Mouse (Mus musculus): ENCODE measurements around the gene Kif27. TPM values are rescaled to one million over a fixed set of nuclear protein-coding genes. Genes with fewer than 3 reads are reported as not detected.

The Kif27 gene
- polyA plus RNA-seq, 1 experiment from 2014 or later = 1.3 TPM

DNA sequence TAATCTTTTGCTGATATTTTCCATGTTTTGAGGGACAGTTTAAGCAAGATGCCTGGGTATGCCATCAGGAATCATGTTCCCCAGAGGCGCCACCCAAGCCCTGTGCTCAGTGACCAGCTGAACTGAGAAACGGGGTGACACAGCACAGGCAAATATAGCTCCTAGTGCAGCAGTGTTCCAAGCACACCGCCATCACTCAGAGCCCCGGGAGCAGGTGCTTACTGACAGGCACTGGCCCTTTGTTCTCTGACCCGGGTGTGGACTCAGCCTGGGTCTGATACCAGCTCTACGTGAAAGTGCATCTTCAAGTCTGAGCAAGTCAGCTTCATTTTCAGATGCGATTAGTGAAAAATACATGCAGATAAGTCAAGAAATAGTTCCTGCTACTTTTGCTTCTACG, 49.4 kb downstream of the Kif27 start:
- no peak for ATAC-seq
- no peak overlapping the region for H3K4me3 ChIP-seq (ENCODE audit: low read depth, low read length)
- no peaks in the 10 kb centered on the region for H3K27me3 ChIP-seq (replicated peaks; ENCODE audit: insufficient read depth, low read length)
- H3K4me2 ChIP-seq (replicated peaks; ENCODE audit: low read depth, low read length) = no peak overlapping the region
- no peak for DNase-seq (ENCODE audit: low spot score)
- WGBS = 65% methylated on average over 8 of the region's 8 CpGs
- H3K4me1 ChIP-seq (ENCODE audit: insufficient read depth, low read depth, low read length) = no peaks in the 10 kb centered on the region
- no peak overlapping the region for H3K27ac ChIP-seq (ENCODE audit: low read length)
- H3K36me3 ChIP-seq (ENCODE audit: insufficient read depth, low read length) = no peaks in the 10 kb centered on the region
- no peak overlapping the region for H3K9ac ChIP-seq (replicated peaks; ENCODE audit: low read depth)
- TF ChIP-seq CTCF (IDR thresholded peaks at IDR 0.05) (no peak), EP300 (IDR thresholded peaks at IDR 0.05) (no peak)
- H3K9me3 ChIP-seq (ENCODE audit: low read length) = no peaks in the 10 kb centered on the region

- DNase-seq (ENCODE audit: low spot score) (no peak), ATAC-seq (no peak)
- H3K4me2 ChIP-seq (replicated peaks; ENCODE audit: low read depth, low read length) = no peak overlapping the region
- H3K4me1 ChIP-seq (ENCODE audit: insufficient read depth, low read depth, low read length) = no peaks in the 10 kb centered on the region
- no peaks in the 10 kb centered on the region for H3K27me3 ChIP-seq (replicated peaks; ENCODE audit: insufficient read depth, low read length)
- H3K4me3 ChIP-seq (ENCODE audit: low read depth, low read length) = no peak overlapping the region
- no peak for TF ChIP-seq EP300 (IDR thresholded peaks at IDR 0.05)
- TF ChIP-seq CTCF (IDR thresholded peaks at IDR 0.05) = no peak
- H3K9ac ChIP-seq (replicated peaks; ENCODE audit: low read depth) = no peak overlapping the region
- no peaks in the 10 kb centered on the region for H3K36me3 ChIP-seq (ENCODE audit: insufficient read depth, low read length)
- H3K9me3 ChIP-seq (ENCODE audit: low read length) = no peaks in the 10 kb centered on the region
- no peak overlapping the region for H3K27ac ChIP-seq (ENCODE audit: low read length)
- 95% methylated on average over 5 of the region's 5 CpGs for WGBS
Observed at GRCm38 (mm10) chr13:58307453-58307852, 51.5 kb downstream of the Kif27 start.

DNA sequence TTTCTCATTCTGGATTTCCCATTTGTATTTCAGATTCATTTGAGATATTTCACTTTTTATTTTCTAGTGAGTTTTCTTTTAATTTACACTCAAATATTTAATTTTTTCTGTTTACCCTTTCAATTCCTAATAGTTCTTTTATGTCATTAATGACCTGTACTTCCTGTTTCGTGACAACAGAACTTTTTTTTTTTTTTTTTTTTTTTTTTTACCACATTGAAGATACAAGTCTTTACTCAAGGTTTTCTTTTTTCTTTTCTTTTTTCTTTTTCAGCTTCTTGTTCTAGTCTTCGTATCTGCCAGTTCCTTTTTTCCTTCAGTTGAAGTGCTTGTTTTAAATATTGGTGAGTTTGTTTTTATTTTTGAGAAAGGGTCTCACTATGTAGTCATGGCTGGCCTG, 53.7 kb downstream of the Kif27 start:
- ATAC-seq (no peak), DNase-seq (ENCODE audit: low spot score) (no peak)
- H3K27ac ChIP-seq (ENCODE audit: low read length) = no peak overlapping the region
- no peak for TF ChIP-seq CTCF (IDR thresholded peaks at IDR 0.05)
- TF ChIP-seq EP300 (IDR thresholded peaks at IDR 0.05) = no peak
- no peak overlapping the region for H3K9ac ChIP-seq (replicated peaks; ENCODE audit: low read depth)
- no peaks in the 10 kb centered on the region for H3K27me3 ChIP-seq (replicated peaks; ENCODE audit: insufficient read depth, low read length)
- 64% methylated on average over 2 of the region's 2 CpGs for WGBS
- no peaks in the 10 kb centered on the region for H3K36me3 ChIP-seq (ENCODE audit: insufficient read depth, low read length)
- no peaks in the 10 kb centered on the region for H3K9me3 ChIP-seq (ENCODE audit: low read length)
- no peak overlapping the region for H3K4me3 ChIP-seq (ENCODE audit: low read depth, low read length)
- no peak overlapping the region for H3K4me2 ChIP-seq (replicated peaks; ENCODE audit: low read depth, low read length)
- H3K4me1 ChIP-seq (ENCODE audit: insufficient read depth, low read depth, low read length) = no peaks in the 10 kb centered on the region

- WGBS = 68% methylated on average over 9 of the region's 9 CpGs
Observed at GRCm38 (mm10) chr13:58302421-58303145, 56.3 kb downstream of the Kif27 start.

GRCm38 (mm10) chr13:58301961-58302360, 57.0 kb downstream of the Kif27 start:
- WGBS = 84% methylated on average over 6 of the region's 6 CpGs

More at GRCm38 (mm10) chr13:58302421-58303145, 56.3 kb downstream of the Kif27 start:
- no peak overlapping the region for H3K4me2 ChIP-seq (replicated peaks; ENCODE audit: low read depth, low read length)
- TF ChIP-seq EP300 (IDR thresholded peaks at IDR 0.05) (no peak), CTCF (IDR thresholded peaks at IDR 0.05) (no peak)
- no peak for ATAC-seq
- no peak for DNase-seq (ENCODE audit: low spot score)
- no peak overlapping the region for H3K9ac ChIP-seq (replicated peaks; ENCODE audit: low read depth)
- H3K27me3 ChIP-seq (replicated peaks; ENCODE audit: insufficient read depth, low read length) = no peaks in the 10 kb centered on the region
- no peaks in the 10 kb centered on the region for H3K4me1 ChIP-seq (ENCODE audit: insufficient read depth, low read depth, low read length)
- no peaks in the 10 kb centered on the region for H3K36me3 ChIP-seq (ENCODE audit: insufficient read depth, low read length)
- H3K9me3 ChIP-seq (ENCODE audit: low read length) = no peaks in the 10 kb centered on the region
- no peak overlapping the region for H3K27ac ChIP-seq (ENCODE audit: low read length)
- H3K4me3 ChIP-seq (ENCODE audit: low read depth, low read length) = no peak overlapping the region

DNA sequence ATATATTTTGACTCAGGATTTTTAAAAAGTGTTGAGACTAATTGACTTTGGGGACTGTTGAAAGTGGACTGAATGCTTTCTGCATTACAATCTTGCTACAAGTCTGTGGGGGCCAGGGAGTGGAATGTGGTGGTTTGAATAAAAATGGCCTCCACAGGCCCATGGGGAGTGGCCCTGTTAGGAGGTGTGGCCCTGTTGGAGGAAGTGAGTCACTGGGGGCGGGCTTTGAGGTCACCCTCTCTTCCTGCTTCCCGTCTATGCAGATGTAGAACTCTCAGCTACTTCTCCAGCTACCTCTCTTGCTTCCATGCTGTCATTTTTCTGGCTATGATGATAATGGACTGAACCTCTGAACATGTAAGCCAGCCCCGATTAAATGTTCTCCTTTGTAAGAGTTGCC, 60.2 kb downstream of the Kif27 start:
- Histone ChIP-seq H3K36me3 (ENCODE audit: insufficient read depth, low read length) (no peaks in the 10 kb centered on the region), H3K27ac (ENCODE audit: low read length) (no peak overlapping the region), H3K9ac (replicated peaks; ENCODE audit: low read depth) (no peak overlapping the region), H3K4me2 (replicated peaks; ENCODE audit: low read depth, low read length) (no peak overlapping the region), H3K4me1 (ENCODE audit: insufficient read depth, low read depth, low read length) (no peaks in the 10 kb centered on the region), H3K9me3 (ENCODE audit: low read length) (no peaks in the 10 kb centered on the region), H3K27me3 (replicated peaks; ENCODE audit: insufficient read depth, low read length) (no peaks in the 10 kb centered on the region), H3K4me3 (ENCODE audit: low read depth, low read length) (no peak overlapping the region)
- no peak for ATAC-seq
- TF ChIP-seq EP300 (IDR thresholded peaks at IDR 0.05) (no peak), CTCF (IDR thresholded peaks at IDR 0.05) (no peak)
- no peak for DNase-seq (ENCODE audit: low spot score)
- WGBS = 89% methylated on average over 3 of the region's 3 CpGs

More at GRCm38 (mm10) chr13:58301961-58302360, 57.0 kb downstream of the Kif27 start:
- no peaks in the 10 kb centered on the region for H3K9me3 ChIP-seq (ENCODE audit: low read length)
- H3K27ac ChIP-seq (ENCODE audit: low read length) = no peak overlapping the region
- ATAC-seq = no peak
- no peaks in the 10 kb centered on the region for H3K36me3 ChIP-seq (ENCODE audit: insufficient read depth, low read length)
- no peak for DNase-seq (ENCODE audit: low spot score)
- TF ChIP-seq CTCF (IDR thresholded peaks at IDR 0.05) (no peak), EP300 (IDR thresholded peaks at IDR 0.05) (no peak)
- H3K9ac ChIP-seq (replicated peaks; ENCODE audit: low read depth) = no peak overlapping the region
- H3K4me1 ChIP-seq (ENCODE audit: insufficient read depth, low read depth, low read length) = no peaks in the 10 kb centered on the region
- no peak overlapping the region for H3K4me3 ChIP-seq (ENCODE audit: low read depth, low read length)
- H3K4me2 ChIP-seq (replicated peaks; ENCODE audit: low read depth, low read length) = no peak overlapping the region
- H3K27me3 ChIP-seq (replicated peaks; ENCODE audit: insufficient read depth, low read length) = no peaks in the 10 kb centered on the region
